Mouse (Mus musculus) kidney, adult 2 months (tissue): ENCODE results near the gene Cps1.

Experiments
- CTCF ChIP-seq: fragments of 200-500 bp; conservative IDR thresholded peaks from 2 replicates; pipeline ENCODE4 v1.5.1; 2011; ENCODE audit warnings: low read depth, mild to moderate bottlenecking, control low read depth, low read length, moderate library complexity, mixed read lengths; ENCODE audit not compliant: insufficient read depth, insufficient read length
- POLR2A ChIP-seq: fragments of 200-500 bp; IDR thresholded peaks from one replicate; pipeline ENCODE4 v1.6.1; 2011; ENCODE audit warnings: low read depth, low read length, control low read depth

DNA sequence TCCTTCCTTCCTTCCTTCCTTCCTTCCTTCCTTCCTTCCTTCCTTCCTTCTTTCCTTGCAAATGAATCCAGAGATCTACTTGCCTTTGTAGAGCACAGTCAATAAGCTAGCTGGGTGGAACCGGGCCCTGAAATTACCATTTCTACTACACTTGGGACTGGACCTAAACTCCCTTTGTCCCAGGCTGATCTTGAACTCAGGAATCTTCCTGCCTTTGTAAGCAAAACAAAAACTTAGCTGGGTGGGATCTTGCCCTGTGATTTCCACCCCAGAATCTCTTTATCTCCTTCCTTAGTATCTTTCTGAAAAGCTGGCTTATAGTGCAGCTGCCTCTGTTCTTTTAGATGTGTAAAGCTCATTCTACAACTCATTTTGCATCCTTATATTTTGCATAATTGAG, 115.6 kb downstream of the Cps1 start:
- TF ChIP-seq POLR2A (no peak), CTCF (no peak)
